Mouse (Mus musculus) Patski (cell line): ENCODE results near the gene Nanos3. TPM values are rescaled to one million over a fixed set of nuclear protein-coding genes. Genes with fewer than 3 reads are reported as not detected.
A peak's percentile ranks its signal among the peaks of the same experiment; 100 is the strongest.

Source experiments
- ATAC-seq: fragments of 100-300 bp; one replicate; pipeline ENCODE4 v1.8.0; 2021
- CTCF ChIA-PET: fragments of 350-600 bp; sonication (Branson Sonifier 250); formaldehyde crosslinking; loops from one replicate; lab custom pipeline; 2022; ENCODE audit warnings: inconsistent platforms; lab: Charles Lee
- POLR2A ChIA-PET: fragments of 350-600 bp; sonication (Branson Sonifier 250); formaldehyde crosslinking; loops from one replicate; lab custom pipeline; 2022; ENCODE audit warnings: antibody characterized with exemption, inconsistent platforms; lab: Charles Lee
- DNase-seq: peaks from one replicate; pipeline ENCODE4 v3.0.0-alpha.2; 2011; ENCODE audit warnings: low read depth, low spot score
- H3K27me3 ChIP-seq: fragments of 371-371 bp; one replicate; pipeline ENCODE4 v1.5.1; 2021
- CTCF ChIP-seq: fragments of 100-300 bp; IDR thresholded peaks from one replicate; pipeline ENCODE4 v1.5.1; 2021
- in situ Hi-C: fragments of 300-500 bp; cut with MboI; formaldehyde crosslinking; loops from 3 replicates; pipeline ENCODE4 v1.11.1; 2018; ENCODE audit warnings: low pct_unique_long_range_greater_than_20kb, mixed read lengths
- polyA plus RNA-seq: library from polyadenylated mRNA; unstranded; gene quantifications from one replicate; pipeline ENCODE4 v1.2.3, GENCODE M21; 2021

The Nanos3 gene
- polyA plus RNA-seq, 1 experiment from 2014 or later: 0.81 TPM

GRCm38 (mm10) chr8:84202466-84202865 is 17.4 kb upstream of the Nanos3 start:
- in situ Hi-C loops: loop anchor here (10.0 kb wide), 1 partner anchor 782 kb away; no protein-coding TSS in a partner anchor
- POLR2A ChIA-PET: interaction anchor here (0.8 to 1.3 kb wide), 5 partner anchors 9 to 52 kb away, joined by 3 to 4 read pairs (median 3); no protein-coding TSS in a partner anchor
- peak; percentile 82 for DNase-seq
- H3K27me3 ChIP-seq: no peaks in the 10 kb centered on the region
- peak; percentile 69 for ATAC-seq
- no peak for TF ChIP-seq CTCF
- CTCF ChIA-PET: interaction anchor here (0.7 to 2.5 kb wide), 3 partner anchors 11 to 193 kb away, joined by 3 to 18 read pairs (median 4); partner anchors contain the start of gene Nanos3

DNA sequence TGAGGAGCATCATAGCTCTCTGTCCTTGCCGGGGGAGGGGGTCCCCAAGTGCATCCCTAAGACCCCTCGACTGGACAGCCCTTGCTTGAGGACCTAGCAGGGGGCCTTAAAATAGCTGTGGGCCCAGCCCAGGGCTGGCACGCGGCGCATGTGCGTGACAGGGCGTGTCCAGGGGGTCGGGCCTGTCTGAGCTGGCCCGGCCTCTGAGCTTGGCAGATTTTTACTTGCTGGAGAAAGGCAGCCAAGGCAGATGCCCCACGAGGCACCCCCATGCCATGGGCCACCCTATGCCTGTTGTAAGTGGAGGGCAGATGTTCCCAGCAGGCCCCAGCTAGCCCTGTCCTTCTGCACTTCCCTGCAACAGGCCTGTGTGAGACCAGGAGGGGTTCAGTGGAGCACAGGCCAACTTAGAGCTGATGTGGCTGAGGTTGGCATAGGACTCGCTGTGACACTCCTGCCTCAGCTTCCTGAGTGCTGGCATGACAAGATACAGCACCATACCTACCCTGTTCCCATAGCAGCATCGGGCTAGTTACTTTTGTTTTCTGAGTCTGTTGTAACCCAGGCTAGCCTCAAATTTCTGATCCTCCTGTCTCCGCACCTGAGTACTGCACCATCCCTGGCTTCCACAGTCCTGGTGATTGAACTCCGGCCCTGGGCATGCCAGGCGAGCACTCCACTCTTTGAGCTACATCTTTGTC is 16.7 kb upstream of the Nanos3 start:
- in situ Hi-C loops: loop anchor here (10.0 kb wide), 1 partner anchor 783 kb away; no protein-coding TSS in a partner anchor

GRCm38 (mm10) chr8:84200652-84201544 is 15.9 kb upstream of the Nanos3 start:
- ATAC-seq (peak; percentile 11), DNase-seq (no peak)
- ChIA-PET POLR2A (interaction anchor here (0.5 to 1.4 kb wide), 6 partner anchors 9 to 542 kb away, joined by 3 to 4 read pairs (median 4); partner anchors contain the start of gene Zswim4), CTCF (interaction anchor here (1.2 to 2.5 kb wide), 3 partner anchors 12 to 56 kb away, joined by 3 to 18 read pairs (median 4); partner anchors contain the start of gene Nanos3)
- TF ChIP-seq CTCF: no peak
- H3K27me3 ChIP-seq: no peaks in the 10 kb centered on the region
- in situ Hi-C loops: loop anchor here (10.0 kb wide), 1 partner anchor 784 kb away; no protein-coding TSS in a partner anchor

More for the DNA sequence above, 16.7 kb upstream of the Nanos3 start:
- ChIA-PET CTCF (interaction anchor here (1.2 to 2.5 kb wide), 3 partner anchors 12 to 55 kb away, joined by 3 to 18 read pairs (median 4); partner anchors contain the start of gene Nanos3), POLR2A (interaction anchor here (0.5 to 1.4 kb wide), 11 partner anchors 8 to 541 kb away, joined by 3 to 4 read pairs (median 3); partner anchors contain the start of gene Zswim4)
- no peaks in the 10 kb centered on the region for H3K27me3 ChIP-seq
- DNase-seq: no peak
- ATAC-seq: peak; percentile 22
- no peak for TF ChIP-seq CTCF

GRCm38 (mm10) chr8:84200126-84200555 is 15.1 kb upstream of the Nanos3 start:
- no peak for DNase-seq
- no peak for TF ChIP-seq CTCF
- in situ Hi-C loops: loop anchor here (10.0 kb wide), 1 partner anchor 785 kb away; no protein-coding TSS in a partner anchor
- no peak for ATAC-seq
- H3K27me3 ChIP-seq: no peaks in the 10 kb centered on the region
- POLR2A ChIA-PET: interaction anchor here (0.8 kb wide), 1 partner anchor 9 kb away, joined by 3 read pairs; no protein-coding TSS in a partner anchor
- CTCF ChIA-PET: interaction anchor here (1.4 kb wide), 1 partner anchor 14 kb away, joined by 3 read pairs; no protein-coding TSS in a partner anchor

DNA sequence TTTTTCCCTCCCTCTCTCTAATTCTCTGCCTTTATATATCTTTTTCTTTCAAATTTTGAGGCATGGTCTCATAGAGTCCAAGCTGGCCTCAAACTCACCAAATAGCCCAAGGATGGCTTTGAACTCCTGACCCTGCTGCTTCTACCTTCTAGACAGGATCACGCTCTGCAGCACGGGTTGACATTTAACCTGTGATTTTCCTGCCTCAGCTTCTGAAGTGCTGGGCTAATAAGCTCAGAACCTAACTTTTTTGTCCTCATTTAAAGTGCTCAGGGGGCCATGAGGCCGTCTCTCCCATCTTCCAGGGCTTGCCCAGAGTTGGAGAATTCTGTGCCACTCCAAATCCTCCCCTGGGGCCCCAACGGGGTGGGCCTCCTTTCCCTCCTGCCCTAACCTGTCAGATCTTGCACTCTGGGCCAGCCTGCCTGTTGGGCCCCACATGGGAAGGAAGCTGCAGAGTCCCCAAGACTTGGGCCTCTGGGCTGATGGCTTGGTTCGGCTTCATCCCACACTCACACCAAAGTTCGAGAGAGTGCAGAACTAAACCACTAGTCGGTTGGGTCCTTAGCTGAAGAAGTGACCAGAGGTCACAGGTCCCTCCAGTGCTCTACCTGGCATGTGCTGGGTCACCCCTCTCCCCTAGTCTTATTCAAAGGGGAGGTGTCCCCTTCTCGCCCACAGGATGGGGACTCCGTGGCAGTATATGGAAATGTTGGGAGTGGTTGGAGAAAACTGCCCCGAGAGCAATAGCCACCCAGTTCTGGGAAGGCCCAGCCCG is 14.5 kb upstream of the Nanos3 start:
- ATAC-seq: no peak
- DNase-seq: no peak
- POLR2A ChIA-PET: interaction anchor here (0.8 kb wide), 1 partner anchor 9 kb away, joined by 3 read pairs; no protein-coding TSS in a partner anchor
- H3K27me3 ChIP-seq: no peaks in the 10 kb centered on the region
- CTCF ChIA-PET: interaction anchor here (1.4 kb wide), 1 partner anchor 14 kb away, joined by 3 read pairs; no protein-coding TSS in a partner anchor
- in situ Hi-C loops: loop anchor here (10.0 kb wide), 1 partner anchor 785 kb away; no protein-coding TSS in a partner anchor
- TF ChIP-seq CTCF: no peak

- TF ChIP-seq CTCF: no peak
- ChIA-PET POLR2A (no interaction called here), CTCF (interaction anchor here (1.4 kb wide), 1 partner anchor 13 kb away, joined by 3 read pairs; no protein-coding TSS in a partner anchor)
- DNase-seq (no peak), ATAC-seq (no peak)
- H3K27me3 ChIP-seq: no peaks in the 10 kb centered on the region
- in situ Hi-C loops: no loop called here
Measured at GRCm38 (mm10) chr8:84198871-84199270, 13.9 kb upstream of the Nanos3 start.

DNA sequence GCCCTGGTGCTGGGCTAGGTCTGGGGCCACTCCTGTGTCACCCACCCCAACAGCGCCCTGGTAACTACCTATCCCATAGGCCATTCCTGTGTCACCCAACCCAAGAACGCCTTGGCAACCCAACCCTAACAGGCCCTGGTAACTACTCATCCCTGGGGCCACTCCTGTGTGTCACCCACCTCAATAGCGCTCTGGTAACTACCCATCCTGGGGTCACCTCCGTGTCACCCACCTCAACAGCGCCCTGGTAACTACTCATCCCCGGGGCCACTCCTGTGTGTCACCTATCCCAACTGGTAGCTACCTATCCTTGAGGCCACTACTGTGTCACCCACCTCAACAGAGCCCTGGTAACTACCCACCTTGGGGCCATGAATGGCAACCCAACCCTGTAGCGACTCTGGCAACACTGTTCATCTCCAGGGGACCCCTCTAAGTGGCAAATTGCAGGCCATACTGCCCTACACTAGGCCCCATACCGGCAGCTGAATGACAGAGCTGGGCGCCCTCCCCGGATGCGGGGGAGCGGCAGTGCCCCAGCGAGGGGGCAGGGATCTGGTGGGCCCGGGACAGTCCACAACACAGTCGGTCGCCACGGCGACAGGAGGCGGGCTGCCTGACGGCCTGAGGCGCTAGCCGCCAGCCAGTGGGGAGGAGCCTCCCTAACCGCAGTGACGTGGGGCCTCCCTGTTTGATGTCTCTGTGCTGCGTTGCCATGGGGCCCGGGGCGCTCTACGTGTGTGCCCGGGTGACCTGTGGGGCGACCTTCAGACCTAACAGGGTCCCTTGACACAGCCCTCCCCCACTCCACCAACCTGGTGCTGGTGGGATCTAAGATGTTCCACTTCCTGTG is 13.1 kb upstream of the Nanos3 start:
- ChIA-PET CTCF (interaction anchor here (1.3 kb wide), 1 partner anchor 12 kb away, joined by 3 read pairs; no protein-coding TSS in a partner anchor), POLR2A (no interaction called here)
- DNase-seq: no peak
- no peaks in the 10 kb centered on the region for H3K27me3 ChIP-seq
- in situ Hi-C loops: no loop called here
- no peak for ATAC-seq
- no peak for TF ChIP-seq CTCF

- TF ChIP-seq CTCF: no peak
- ATAC-seq (no peak), DNase-seq (no peak)
- in situ Hi-C loops: no loop called here
- POLR2A ChIA-PET: no interaction called here
- no peaks in the 10 kb centered on the region for H3K27me3 ChIP-seq
- CTCF ChIA-PET: interaction anchor here (1.3 kb wide), 1 partner anchor 13 kb away, joined by 3 read pairs; no protein-coding TSS in a partner anchor
Measured at GRCm38 (mm10) chr8:84197141-84197921, 12.3 kb upstream of the Nanos3 start.
